Mouse (Mus musculus): ENCODE data around the gene Izumo4.

DNA sequence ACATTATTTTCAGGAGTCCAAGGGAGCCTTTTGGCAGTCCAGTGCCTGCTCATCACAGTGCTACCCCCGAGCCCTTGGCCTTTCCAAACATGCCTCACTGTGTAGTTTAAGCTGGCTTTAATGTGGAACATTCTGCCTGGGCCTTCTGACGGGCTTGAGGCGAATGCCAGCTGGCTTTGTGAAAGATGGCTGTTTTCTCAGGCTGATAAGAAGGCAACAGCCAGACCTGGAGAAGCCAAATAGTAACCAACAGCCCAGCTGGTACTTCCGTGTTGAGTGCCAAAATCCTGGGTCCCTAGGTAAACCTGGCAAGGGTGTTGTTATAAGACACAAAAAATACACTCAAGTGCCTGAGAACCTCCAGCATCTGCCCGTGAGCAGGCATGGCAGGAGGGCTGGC is 34.7 kb downstream of the Izumo4 start:
- TF ChIP-seq POLR2A (IDR thresholded peaks at IDR 0.05; ENCODE audit: low read depth, low read length) (no peak), CTCF (conservative IDR thresholded peaks at IDR 0.05; ENCODE audit: insufficient read depth, insufficient read length, low read depth, low read length) (no peak)

Data from kidney, adult 2 months (tissue).